Mouse (Mus musculus): ENCODE data around the gene Ubac1. TPM values are rescaled to one million over a fixed set of nuclear protein-coding genes. Genes with fewer than 3 reads are reported as not detected.

The Ubac1 gene
- polyA plus RNA-seq (2012; rRNA removed), result 95.7 and 96.3 TPM in 2 replicates

DNA sequence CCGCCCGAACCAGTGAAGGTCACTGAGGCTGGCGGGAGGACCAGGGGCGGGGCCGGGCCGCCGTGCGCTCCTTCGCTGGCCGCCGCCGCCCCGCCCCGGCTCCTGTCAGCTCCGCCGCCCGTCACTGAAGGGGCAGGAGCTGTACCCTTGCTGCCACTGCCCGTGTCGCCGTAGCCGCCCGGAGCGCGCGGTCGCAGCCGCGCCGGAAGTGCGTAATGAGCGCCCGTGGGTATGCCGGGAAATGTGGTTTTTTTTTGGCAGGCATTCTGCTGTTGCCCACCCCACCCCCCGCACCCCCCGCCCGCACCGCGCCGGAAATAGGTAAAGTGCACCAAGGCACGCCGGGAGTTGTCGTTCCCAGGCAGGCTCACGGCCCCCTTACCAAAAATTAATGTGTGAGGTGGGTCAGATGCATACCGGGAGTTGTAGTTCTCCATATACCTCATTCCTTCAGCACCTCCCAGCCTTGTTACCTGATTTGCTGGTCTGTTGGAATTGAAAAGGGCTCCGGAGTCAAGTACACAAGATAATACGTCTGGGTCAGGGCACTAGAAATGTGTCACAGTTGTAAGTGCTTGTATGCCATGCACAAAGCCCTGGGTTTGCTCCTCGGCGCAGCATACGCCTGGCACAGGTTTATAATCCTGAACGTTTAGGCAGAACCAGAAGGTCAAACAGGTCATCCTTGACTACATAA is at the start of gene Ubac1:
Gene Ubac1 (minus strand): TSS at position 187 of the 697 bp plus-strand sequence.
- TF ChIP-seq CTCF (IDR thresholded peaks at IDR 0.05; ENCODE audit: borderline replicate concordance, extremely low read depth, insufficient read depth, insufficient read length) (no peak), POLR2A (IDR thresholded peaks at IDR 0.05; ENCODE audit: borderline replicate concordance, extremely low read depth, insufficient read depth, insufficient read length, poor library complexity, severe bottlenecking) (peak; percentile 83)
- DNase-seq (ENCODE audit: low read depth), result peak; percentile 97

- TF ChIP-seq POLR2A (IDR thresholded peaks at IDR 0.05; ENCODE audit: borderline replicate concordance, extremely low read depth, insufficient read depth, insufficient read length, poor library complexity, severe bottlenecking), result no peak
- no peak for TF ChIP-seq CTCF (IDR thresholded peaks at IDR 0.05; ENCODE audit: borderline replicate concordance, extremely low read depth, insufficient read depth, insufficient read length)
- no peak for DNase-seq (ENCODE audit: low read depth)
These were observed 47.0 kb upstream of the Ubac1 start for GRCm38 (mm10) chr2:26068592-26068991.

GRCm38 (mm10) chr2:26068175-26068574 is 46.6 kb upstream of the Ubac1 start:
- no peak for DNase-seq (ENCODE audit: low read depth)
- TF ChIP-seq CTCF (IDR thresholded peaks at IDR 0.05; ENCODE audit: borderline replicate concordance, extremely low read depth, insufficient read depth, insufficient read length) (no peak), POLR2A (IDR thresholded peaks at IDR 0.05; ENCODE audit: borderline replicate concordance, extremely low read depth, insufficient read depth, insufficient read length, poor library complexity, severe bottlenecking) (no peak)

DNA sequence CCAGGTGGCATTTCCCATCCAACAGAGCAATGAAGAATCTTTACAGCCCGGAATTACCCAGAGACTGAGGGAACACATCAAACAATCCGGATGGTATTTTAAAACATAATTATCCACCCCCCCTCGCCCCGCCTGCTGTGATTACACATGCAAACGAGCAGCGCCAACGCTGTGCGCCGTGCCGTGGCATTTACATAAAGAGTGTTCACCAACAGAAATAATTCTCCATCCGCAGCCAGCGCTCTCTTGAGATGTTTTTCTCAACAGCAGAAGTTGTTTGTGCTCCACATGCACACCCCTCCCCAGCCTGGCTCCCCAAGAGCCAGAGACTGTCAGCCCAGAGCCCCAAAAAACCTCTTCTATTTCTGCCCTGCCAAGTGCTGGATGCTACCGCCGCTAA is 45.0 kb upstream of the Ubac1 start:
- peak; percentile 83 for DNase-seq (ENCODE audit: low read depth)

DNA sequence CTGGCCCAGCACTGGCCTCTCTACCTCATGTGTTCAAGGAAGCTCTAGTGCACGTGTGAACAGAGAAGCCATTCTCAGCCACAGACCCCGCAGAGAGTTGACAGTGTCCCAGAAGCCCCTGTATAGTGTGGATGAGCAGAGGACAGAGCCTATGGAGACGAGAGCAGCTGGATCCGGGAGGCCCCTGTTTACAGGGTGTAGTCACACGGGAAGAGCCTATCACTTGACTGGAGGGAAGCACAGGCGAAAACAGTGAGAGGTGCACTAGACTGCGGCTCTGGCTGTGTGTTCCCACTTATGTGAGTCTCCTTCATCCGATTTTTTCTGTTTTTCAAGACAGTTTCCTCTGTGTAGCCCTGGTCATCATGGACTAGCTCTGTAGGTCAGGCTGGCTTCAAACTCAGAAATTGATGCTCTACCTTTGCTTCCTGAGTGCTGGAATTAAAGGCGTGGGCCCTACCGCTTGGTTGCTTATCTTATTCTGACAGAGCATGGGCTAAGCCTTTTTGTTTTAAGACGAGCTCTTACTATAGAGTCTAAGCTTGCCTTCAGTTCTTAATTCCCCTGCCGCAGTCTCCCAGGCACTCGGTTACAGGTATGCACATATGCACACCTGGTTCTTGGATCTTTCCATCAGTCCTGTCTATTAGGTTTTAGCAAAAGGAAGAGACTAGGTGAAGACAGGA is 41.3 kb upstream of the Ubac1 start:
- TF ChIP-seq POLR2A (IDR thresholded peaks at IDR 0.05; ENCODE audit: borderline replicate concordance, extremely low read depth, insufficient read depth, insufficient read length, poor library complexity, severe bottlenecking) (no peak), CTCF (IDR thresholded peaks at IDR 0.05; ENCODE audit: borderline replicate concordance, extremely low read depth, insufficient read depth, insufficient read length) (no peak)
- DNase-seq (ENCODE audit: low read depth), result no peak

More for the DNA sequence above, 45.0 kb upstream of the Ubac1 start:
- TF ChIP-seq POLR2A (IDR thresholded peaks at IDR 0.05; ENCODE audit: borderline replicate concordance, extremely low read depth, insufficient read depth, insufficient read length, poor library complexity, severe bottlenecking) (no peak), CTCF (IDR thresholded peaks at IDR 0.05; ENCODE audit: borderline replicate concordance, extremely low read depth, insufficient read depth, insufficient read length) (no peak)

DNA sequence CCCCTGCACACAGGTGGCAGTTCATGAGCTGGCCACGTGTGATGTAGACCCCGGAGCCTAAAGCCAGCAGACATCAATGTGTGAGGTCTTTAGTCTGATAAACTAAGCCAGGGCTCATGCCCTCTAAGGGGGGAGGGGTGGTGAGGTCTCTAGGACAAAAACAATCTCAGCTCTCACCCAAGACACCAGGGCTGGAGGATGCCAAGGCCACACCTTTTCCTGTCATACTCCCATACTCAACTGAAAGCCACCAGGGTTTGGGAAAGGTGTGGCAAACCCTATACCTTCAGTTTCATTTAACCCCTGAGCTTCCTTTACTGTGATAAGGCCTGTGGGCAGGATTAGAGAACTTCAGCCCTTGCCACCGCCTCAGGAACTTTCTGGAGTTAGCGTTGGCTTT is 40.7 kb upstream of the Ubac1 start:
- TF ChIP-seq CTCF (IDR thresholded peaks at IDR 0.05; ENCODE audit: borderline replicate concordance, extremely low read depth, insufficient read depth, insufficient read length), result no peak
- no peak for TF ChIP-seq POLR2A (IDR thresholded peaks at IDR 0.05; ENCODE audit: borderline replicate concordance, extremely low read depth, insufficient read depth, insufficient read length, poor library complexity, severe bottlenecking)
- DNase-seq (ENCODE audit: low read depth), result no peak

DNA sequence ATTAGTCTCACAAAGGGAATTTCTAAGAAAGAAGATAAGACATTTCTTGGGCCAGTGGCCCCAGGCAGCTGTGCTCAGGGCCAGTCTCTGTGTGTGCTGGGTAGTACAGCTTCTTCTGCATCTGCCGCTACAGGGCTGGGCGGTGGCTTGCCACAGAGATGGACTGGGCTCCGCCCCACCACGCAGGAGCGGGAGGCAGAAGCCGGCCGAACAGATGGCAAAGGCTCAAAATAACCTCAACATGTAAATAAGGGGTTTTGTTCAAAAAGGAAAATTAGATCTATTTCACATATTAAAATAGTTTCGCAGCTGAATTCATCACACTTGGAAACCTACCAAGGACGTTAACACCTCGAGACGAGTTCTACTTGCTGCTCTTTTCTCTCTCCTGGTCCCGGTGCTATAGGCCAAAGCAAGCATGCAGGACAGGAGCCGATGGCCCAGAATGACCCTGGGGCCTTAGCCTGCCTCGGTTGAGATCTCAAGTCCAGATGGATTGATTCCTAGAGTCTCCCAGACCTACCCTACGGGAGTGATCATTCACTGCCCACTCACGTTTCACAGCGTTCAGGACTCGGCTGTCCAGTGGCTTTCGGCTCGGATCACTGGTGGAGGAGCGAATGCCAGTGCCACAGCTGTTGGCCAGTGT is 39.6 kb upstream of the Ubac1 start:
- peak; percentile 37 for DNase-seq (ENCODE audit: low read depth)
- TF ChIP-seq CTCF (IDR thresholded peaks at IDR 0.05; ENCODE audit: borderline replicate concordance, extremely low read depth, insufficient read depth, insufficient read length) (no peak), POLR2A (IDR thresholded peaks at IDR 0.05; ENCODE audit: borderline replicate concordance, extremely low read depth, insufficient read depth, insufficient read length, poor library complexity, severe bottlenecking) (no peak)

DNA sequence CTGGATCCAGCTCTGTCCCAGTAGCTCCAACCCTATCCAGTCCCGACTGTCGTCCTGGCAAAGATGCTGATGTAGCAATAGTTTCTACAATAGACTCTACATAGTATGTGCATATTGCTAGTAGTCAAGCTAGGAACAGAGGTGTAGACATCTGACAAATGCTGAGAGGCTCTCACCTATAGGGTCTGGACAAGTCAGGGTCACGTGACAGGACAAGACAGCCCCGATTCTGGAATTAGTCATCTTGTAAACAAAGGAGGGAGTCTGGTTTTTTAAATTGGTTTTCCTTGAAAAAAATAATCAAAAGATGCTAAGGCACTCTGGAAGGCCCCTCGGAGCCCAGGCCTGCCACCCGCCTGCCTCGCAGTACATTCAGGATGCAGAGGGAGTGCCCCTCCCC is 35.5 kb upstream of the Ubac1 start:
- TF ChIP-seq POLR2A (IDR thresholded peaks at IDR 0.05; ENCODE audit: borderline replicate concordance, extremely low read depth, insufficient read depth, insufficient read length, poor library complexity, severe bottlenecking), result no peak
- TF ChIP-seq CTCF (IDR thresholded peaks at IDR 0.05; ENCODE audit: borderline replicate concordance, extremely low read depth, insufficient read depth, insufficient read length), result no peak
- no peak for DNase-seq (ENCODE audit: low read depth)

DNA sequence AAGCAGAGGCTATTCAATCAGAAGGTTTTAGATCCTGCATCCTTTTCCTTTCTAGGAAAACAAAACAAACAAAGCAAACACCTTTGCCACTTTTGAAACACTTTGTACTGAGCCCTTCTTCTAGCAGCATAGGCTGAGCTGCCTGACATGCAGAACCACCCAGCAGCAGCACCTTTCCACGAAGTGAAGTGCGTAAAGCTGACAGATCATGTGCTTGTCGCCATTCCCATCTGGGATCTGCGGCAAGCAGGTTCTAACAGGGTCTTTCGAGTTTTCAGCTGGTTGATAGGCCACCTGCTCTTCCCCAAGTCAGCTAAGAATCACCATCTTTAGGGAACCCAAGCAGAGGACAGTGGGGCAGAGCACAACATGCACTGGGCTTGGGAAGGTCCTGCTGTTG is 34.7 kb upstream of the Ubac1 start:
- DNase-seq (ENCODE audit: low read depth), result no peak
- TF ChIP-seq POLR2A (IDR thresholded peaks at IDR 0.05; ENCODE audit: borderline replicate concordance, extremely low read depth, insufficient read depth, insufficient read length, poor library complexity, severe bottlenecking) (no peak), CTCF (IDR thresholded peaks at IDR 0.05; ENCODE audit: borderline replicate concordance, extremely low read depth, insufficient read depth, insufficient read length) (no peak)

DNA sequence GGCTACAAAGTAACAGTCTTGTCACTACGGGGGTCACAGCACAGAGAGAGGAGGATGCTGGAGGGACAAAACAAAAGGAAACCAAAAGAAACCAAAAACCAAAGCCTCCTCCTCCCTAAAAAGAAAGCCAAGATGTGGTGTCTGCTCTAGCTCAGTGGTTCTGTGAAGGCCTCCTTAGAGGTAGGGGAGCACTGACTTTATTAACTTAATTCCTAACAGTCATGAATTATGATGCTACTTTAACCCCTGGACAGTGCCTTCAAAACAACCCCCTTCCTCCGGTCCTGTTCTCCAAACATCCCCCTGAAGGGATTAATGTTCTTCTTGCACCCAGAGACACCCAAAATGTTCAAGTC is 34.2 kb upstream of the Ubac1 start:
- TF ChIP-seq POLR2A (IDR thresholded peaks at IDR 0.05; ENCODE audit: borderline replicate concordance, extremely low read depth, insufficient read depth, insufficient read length, poor library complexity, severe bottlenecking), result no peak
- no peak for TF ChIP-seq CTCF (IDR thresholded peaks at IDR 0.05; ENCODE audit: borderline replicate concordance, extremely low read depth, insufficient read depth, insufficient read length)
- DNase-seq (ENCODE audit: low read depth), result no peak

DNA sequence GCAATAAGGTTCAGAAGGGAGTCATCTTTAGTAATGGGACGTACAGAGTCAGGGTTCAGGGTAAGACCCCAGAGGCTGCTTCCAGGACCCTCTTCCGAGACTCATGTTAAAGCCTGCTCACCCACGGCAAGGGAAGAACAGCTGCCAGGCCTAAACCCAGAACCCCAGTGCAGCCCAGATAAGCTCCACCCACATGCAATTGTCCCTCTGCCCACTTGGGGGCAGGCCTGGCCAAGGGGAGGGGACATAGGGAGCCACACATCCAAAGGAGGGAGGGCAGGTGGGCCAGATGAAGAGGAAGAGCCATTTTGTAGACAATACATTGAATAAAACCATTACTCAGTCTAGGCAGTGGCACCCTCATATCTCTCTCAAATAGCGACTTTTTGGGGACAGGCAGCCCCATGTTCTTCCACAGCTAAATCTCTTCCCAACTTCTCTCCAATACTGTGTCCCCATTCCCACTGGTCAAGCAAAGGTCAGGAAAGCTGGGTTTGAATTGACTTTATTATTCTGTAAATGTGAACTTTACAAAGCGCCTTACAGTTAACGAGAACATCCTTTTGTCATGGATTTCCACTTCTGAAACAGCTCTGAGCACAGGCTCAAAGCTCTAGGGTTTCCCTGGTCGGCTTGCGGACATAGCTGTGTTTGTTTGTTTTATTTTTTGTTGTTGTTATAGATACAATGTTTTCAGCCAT is 33.6 kb upstream of the Ubac1 start:
- TF ChIP-seq CTCF (IDR thresholded peaks at IDR 0.05; ENCODE audit: borderline replicate concordance, extremely low read depth, insufficient read depth, insufficient read length) (peak; percentile 83), POLR2A (IDR thresholded peaks at IDR 0.05; ENCODE audit: borderline replicate concordance, extremely low read depth, insufficient read depth, insufficient read length, poor library complexity, severe bottlenecking) (no peak)
- DNase-seq (ENCODE audit: low read depth), result peak; percentile 85

Data from brain, embryonic 14.5 days (tissue).